Mouse (Mus musculus) forelimb bud, embryonic 11.5 days (tissue): ENCODE measurements around the gene Cops9.

Experiments used
- DNase-seq: peaks from one replicate; pipeline ENCODE4 v3.0.0-alpha.2; 2012; ENCODE audit warnings: low read depth, low spot score

Gene Cops9

GRCm38 (mm10) chr1:92641514-92642272 is at the start of gene Cops9:
Gene Cops9 (minus strand): TSS chr1:92641985.
- DNase-seq: peak; percentile 90

- DNase-seq: no peak
Observed at GRCm38 (mm10) chr1:92691166-92691844, 49.5 kb upstream of the Cops9 start.

- no peak for DNase-seq
Observed at GRCm38 (mm10) chr1:92686994-92687393, 45.2 kb upstream of the Cops9 start.

- DNase-seq: no peak
Observed at GRCm38 (mm10) chr1:92683151-92683550, 41.4 kb upstream of the Cops9 start.

- DNase-seq: no peak
Observed at GRCm38 (mm10) chr1:92680668-92681603, 39.2 kb upstream of the Cops9 start.

GRCm38 (mm10) chr1:92678757-92679156 is 37.0 kb upstream of the Cops9 start:
- no peak for DNase-seq

GRCm38 (mm10) chr1:92676676-92676975 is 34.8 kb upstream of the Cops9 start:
- no peak for DNase-seq

- DNase-seq: no peak
Observed at GRCm38 (mm10) chr1:92675932-92676675, 34.3 kb upstream of the Cops9 start.

- no peak for DNase-seq
Observed at GRCm38 (mm10) chr1:92673258-92673782, 31.5 kb upstream of the Cops9 start.

- DNase-seq: no peak
Observed at GRCm38 (mm10) chr1:92671326-92671725, 29.5 kb upstream of the Cops9 start.

- no peak for DNase-seq
Observed at GRCm38 (mm10) chr1:92669430-92669829, 27.6 kb upstream of the Cops9 start.

- DNase-seq: no peak
Observed at GRCm38 (mm10) chr1:92667106-92667505, 25.3 kb upstream of the Cops9 start.

GRCm38 (mm10) chr1:92659392-92659791 is 17.6 kb upstream of the Cops9 start:
- no peak for DNase-seq

GRCm38 (mm10) chr1:92657025-92657820 is 15.4 kb upstream of the Cops9 start:
- DNase-seq: no peak

GRCm38 (mm10) chr1:92654676-92655075 is 12.9 kb upstream of the Cops9 start:
- DNase-seq: no peak

- no peak for DNase-seq
Observed at GRCm38 (mm10) chr1:92653179-92653578, 11.4 kb upstream of the Cops9 start.

GRCm38 (mm10) chr1:92651467-92651866 is 9.7 kb upstream of the Cops9 start:
- DNase-seq: no peak

- DNase-seq: peak; percentile 80
Observed at GRCm38 (mm10) chr1:92648673-92649072, 6.9 kb upstream of the Cops9 start, which contains the start of gene Otos. Gene Otos (minus strand): TSS chr1:92648841.

GRCm38 (mm10) chr1:92648197-92648596 is 6.4 kb upstream of the Cops9 start:
- no peak for DNase-seq

GRCm38 (mm10) chr1:92647752-92648151 is 6.0 kb upstream of the Cops9 start:
- DNase-seq: peak; percentile 85
